Comparison of ENCODE assay signal across 8 mouse cellular contexts in the genomic region with DNA sequence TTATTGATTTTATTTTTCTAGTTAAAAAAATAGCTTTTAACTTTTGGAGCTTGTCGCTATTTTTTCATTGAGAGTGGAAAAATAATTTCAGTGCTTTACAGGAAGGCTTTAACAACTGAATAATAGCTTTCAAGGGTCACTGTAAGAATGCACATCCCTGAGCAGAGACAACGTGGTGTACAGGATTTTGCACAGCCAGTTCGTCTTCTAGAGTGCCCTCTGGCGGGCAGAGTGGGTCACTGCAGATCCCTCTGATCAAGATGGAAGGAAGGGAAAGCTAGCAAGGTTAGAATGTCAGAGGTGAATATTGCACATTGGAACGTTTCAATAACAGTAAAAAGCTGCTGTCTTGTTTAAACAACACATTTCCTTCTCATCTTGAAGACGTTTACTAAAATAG. TPM values are rescaled to one million over a fixed set of nuclear protein-coding genes. Genes with fewer than 3 reads are reported as not detected.
DNase-seq lines count a peak whose midpoint lies in the region; ATAC-seq lines count a peak whose summit lies in the region.

No protein-coding gene starts in this region.

- H3K36me3 ChIP-seq in forebrain, embryonic 13.5 days (ENCODE audit: poor library complexity, severe bottlenecking): no peaks in the 10 kb centered on the region
- H3K36me3 ChIP-seq in hindbrain, embryonic 11.5 days (ENCODE audit: control insufficient read depth, insufficient read depth, low read length): no peaks in the 10 kb centered on the region

- no peaks in the 10 kb centered on the region for H3K4me1 ChIP-seq in forebrain, embryonic 13.5 days
- H3K4me1 ChIP-seq in hindbrain, embryonic 11.5 days (replicated peaks; ENCODE audit: control insufficient read depth, insufficient read depth, low read length): no peaks in the 10 kb centered on the region

- no peak overlapping the region for H3K9ac ChIP-seq in forebrain, embryonic 13.5 days
- no peak overlapping the region for H3K9ac ChIP-seq in hindbrain, embryonic 11.5 days (ENCODE audit: low read depth, low read length)

- no peak overlapping the region for H3K4me2 ChIP-seq in forebrain, embryonic 13.5 days
- no peak overlapping the region for H3K4me2 ChIP-seq in hindbrain, embryonic 11.5 days (replicated peaks; ENCODE audit: low read depth, low read length)

- WGBS in forebrain, embryonic 13.5 days: 6% methylated on average over 6 of the region's 6 CpGs
- 7% methylated on average over 6 of the region's 6 CpGs for WGBS in hindbrain, embryonic 11.5 days

- peak; percentile 36 for DNase-seq in MEL-GATA-1-ER (ENCODE audit: extremely low read depth, low read depth)
- peak; percentile 59 for DNase-seq in c-Kit-positive CD71-negative TER-119-negative erythroid progenitor cells, embryonic 14.5 days (ENCODE audit: low read depth)
- peak; percentile 87 for DNase-seq in hindbrain, embryonic 11.5 days (ENCODE audit: low spot score)
- DNase-seq in layer of hippocampus, adult 8-10 months (ENCODE audit: low spot score in 2 of 2): peak; percentile 44 to 75
- peak; percentile 75 for DNase-seq in right cerebral cortex, postnatal 14 days
- peak; percentile 52 to 70 for DNase-seq in urinary bladder, postnatal 36 days (ENCODE audit: low spot score in 2 of 2)

- peak; percentile 83 for ATAC-seq in forebrain, embryonic 13.5 days
- ATAC-seq in hindbrain, embryonic 11.5 days (ENCODE audit: low FRiP score): peak; percentile 67; the same call in 1 of the 2 replicates
- peak; percentile 93 for ATAC-seq in megakaryocyte progenitor cell, adult 5-6 weeks (replicated peaks; ENCODE audit: poor library complexity)

- no peak overlapping the region for H3K27ac ChIP-seq in forebrain, embryonic 13.5 days
- H3K27ac ChIP-seq in hindbrain, embryonic 11.5 days (ENCODE audit: low read depth, low read length): no peak overlapping the region

- H3K27me3 ChIP-seq in forebrain, embryonic 13.5 days: no peaks in the 10 kb centered on the region
- no peaks in the 10 kb centered on the region for H3K27me3 ChIP-seq in hindbrain, embryonic 11.5 days (ENCODE audit: control insufficient read depth, insufficient read depth, low read length)

- H3K9me3 ChIP-seq in forebrain, embryonic 13.5 days (replicated peaks): no peaks in the 10 kb centered on the region
- H3K9me3 ChIP-seq in hindbrain, embryonic 11.5 days (ENCODE audit: control insufficient read depth, low read length): no peaks in the 10 kb centered on the region

- H3K4me3 ChIP-seq in forebrain, embryonic 13.5 days: no peak overlapping the region
- no peak overlapping the region for H3K4me3 ChIP-seq in hindbrain, embryonic 11.5 days (ENCODE audit: low read depth, low read length)

RNA-seq across cellular contexts. Expression of a gene that starts 10.2 kb away (rescaled TPM):
- 0.27 and 8.8 TPM in 2 replicates for polyA plus RNA-seq in forebrain, embryonic 13.5 days (2015; fragmentation: Nextera tagmentation; extraction: Ambion mirVana)
- polyA plus RNA-seq in hindbrain, embryonic 11.5 days (2014; fragmentation: Nextera tagmentation; extraction: Ambion mirVana): 2.8 TPM in 1 of 2 replicates, not detected in the other
- under 1 TPM in 2 of 4 experiments, not detected in 2; 0.36 to 0.45 TPM for total RNA-seq in layer of hippocampus, adult 8-10 months (2022)
- total RNA-seq in megakaryocyte progenitor cell, adult 5-6 weeks (2015): 1.1 and 1.2 TPM in 2 replicates
- total RNA-seq in megakaryocyte progenitor cell, adult 5-6 weeks (2017): 0.21 and 1.3 TPM in 2 replicates

RNA-seq across cellular contexts. Expression of a gene that starts 18.0 kb away (rescaled TPM):
- not detected in 2 replicates for polyA plus RNA-seq in forebrain, embryonic 13.5 days (2015; fragmentation: Nextera tagmentation; extraction: Ambion mirVana)
- not detected in 2 replicates for polyA plus RNA-seq in hindbrain, embryonic 11.5 days (2014; fragmentation: Nextera tagmentation; extraction: Ambion mirVana)
- under 1 TPM in 1 of 4 experiments, not detected in 3; 0.21 TPM for total RNA-seq in layer of hippocampus, adult 8-10 months (2022)
- total RNA-seq in megakaryocyte progenitor cell, adult 5-6 weeks (2015): not detected in 2 replicates
- total RNA-seq in megakaryocyte progenitor cell, adult 5-6 weeks (2017): not detected in 2 replicates

RNA-seq across cellular contexts. Expression of a gene that starts 40.0 kb away (rescaled TPM):
- 5.3 TPM in 1 of 2 replicates, not detected in the other for polyA plus RNA-seq in forebrain, embryonic 13.5 days (2015; fragmentation: Nextera tagmentation; extraction: Ambion mirVana)
- 0.53 TPM in 1 of 2 replicates, not detected in the other for polyA plus RNA-seq in hindbrain, embryonic 11.5 days (2014; fragmentation: Nextera tagmentation; extraction: Ambion mirVana)
- under 1 TPM in 1 of 4 experiments, not detected in 3; 0.21 TPM for total RNA-seq in layer of hippocampus, adult 8-10 months (2022)
- not detected in 2 replicates for total RNA-seq in megakaryocyte progenitor cell, adult 5-6 weeks (2015)
- total RNA-seq in megakaryocyte progenitor cell, adult 5-6 weeks (2017): not detected in 2 replicates

Comparison
In these comparisons a context has a peak if more than half of its experiments do, and no peak if none do; other contexts are left out.
1. DNase-seq: peak in every context shown above with its lines; median percentile 87 in hindbrain, embryonic 11.5 days; 75 in right cerebral cortex, postnatal 14 days; 61 in urinary bladder, postnatal 36 days; 60 in layer of hippocampus, adult 8-10 months; 59 in c-Kit-positive CD71-negative TER-119-negative erythroid progenitor cells, embryonic 14.5 days; 36 in MEL-GATA-1-ER.